Mouse (Mus musculus): Measurements from ENCODE around the gene Plppr1.
"Not testable (repeated sequence)": the region's sequence is repeated elsewhere in the genome, so short reads cannot be mapped to it uniquely, and the experiment has no call there.

The Plppr1 gene

GRCm38 (mm10) chr4:49232206-49233031 lies 173.3 kb downstream of the Plppr1 start:
- no peak for DNase-seq (ENCODE audit: low spot score in 2 of 2)

DNA sequence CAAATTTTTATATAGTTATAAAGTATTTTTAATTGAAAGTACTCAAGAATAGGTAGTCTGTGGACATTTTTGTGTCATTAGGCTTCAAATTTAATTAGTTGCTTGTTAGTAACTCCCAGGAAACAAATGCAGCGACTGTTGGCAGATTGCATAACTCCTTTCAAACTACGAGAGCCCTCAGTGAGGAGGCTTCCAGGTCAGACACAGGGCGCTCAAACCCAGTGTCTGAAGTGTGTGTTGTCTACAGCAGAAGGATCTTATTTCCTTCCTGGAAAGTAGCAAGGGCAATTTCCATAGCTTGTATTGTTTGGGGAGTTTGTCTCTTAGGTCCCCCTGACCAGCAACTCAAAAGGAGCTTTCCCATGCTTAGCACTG lies 173.9 kb downstream of the Plppr1 start:
- DNase-seq (ENCODE audit: low spot score in 2 of 2), result no peak

- no peak for DNase-seq (ENCODE audit: low spot score in 2 of 2)
Observed at GRCm38 (mm10) chr4:49238111-49238510, 179.0 kb downstream of the Plppr1 start.

GRCm38 (mm10) chr4:49239451-49239850 lies 180.4 kb downstream of the Plppr1 start:
- DNase-seq (ENCODE audit: low spot score in 2 of 2), result no peak

- no peak for DNase-seq (ENCODE audit: low spot score in 2 of 2)
Observed at GRCm38 (mm10) chr4:49244791-49245190, 185.7 kb downstream of the Plppr1 start.

GRCm38 (mm10) chr4:49245274-49245673 lies 186.2 kb downstream of the Plppr1 start:
- DNase-seq (ENCODE audit: low spot score in 2 of 2), result no peak

DNA sequence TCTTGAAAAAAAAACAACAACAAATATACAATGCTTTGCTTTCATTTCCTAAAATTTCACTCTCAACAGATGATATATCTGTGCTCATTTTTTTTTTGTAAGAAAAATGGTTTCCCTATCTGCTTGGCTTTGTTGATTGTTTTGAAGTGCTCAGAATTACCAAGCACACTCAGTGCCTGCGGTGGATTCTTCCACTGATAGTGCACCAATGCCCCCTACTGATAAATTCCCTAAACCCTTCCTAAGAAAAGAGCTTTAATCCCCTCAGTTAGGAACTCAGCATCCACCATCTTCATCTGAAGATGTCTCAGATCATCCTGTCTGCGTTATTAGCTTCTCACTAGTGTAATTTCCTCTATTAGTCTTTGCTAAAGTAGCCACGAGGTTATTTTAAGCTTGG lies 192.2 kb downstream of the Plppr1 start:
- no peak for DNase-seq (ENCODE audit: low spot score in 2 of 2)

DNA sequence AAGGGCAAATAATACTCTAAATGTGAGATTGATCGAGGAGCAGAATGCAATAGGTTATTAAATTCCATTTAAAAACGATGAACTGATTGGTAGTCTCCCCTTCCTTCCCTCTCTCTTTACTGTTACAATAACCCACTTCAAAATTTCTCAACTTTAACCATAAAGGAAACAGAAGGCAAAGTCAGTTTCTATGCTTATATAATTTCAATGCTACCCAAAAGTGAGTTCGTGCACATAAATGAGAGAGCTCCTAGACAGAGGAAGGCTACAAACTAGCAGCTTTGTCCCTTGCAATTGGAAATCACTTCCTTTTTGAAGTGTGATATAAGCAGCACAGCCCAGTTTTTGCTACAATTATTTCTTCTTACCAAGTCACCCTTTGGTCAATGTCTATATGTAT lies 193.1 kb downstream of the Plppr1 start:
- no peak for DNase-seq (ENCODE audit: low spot score in 2 of 2)

DNA sequence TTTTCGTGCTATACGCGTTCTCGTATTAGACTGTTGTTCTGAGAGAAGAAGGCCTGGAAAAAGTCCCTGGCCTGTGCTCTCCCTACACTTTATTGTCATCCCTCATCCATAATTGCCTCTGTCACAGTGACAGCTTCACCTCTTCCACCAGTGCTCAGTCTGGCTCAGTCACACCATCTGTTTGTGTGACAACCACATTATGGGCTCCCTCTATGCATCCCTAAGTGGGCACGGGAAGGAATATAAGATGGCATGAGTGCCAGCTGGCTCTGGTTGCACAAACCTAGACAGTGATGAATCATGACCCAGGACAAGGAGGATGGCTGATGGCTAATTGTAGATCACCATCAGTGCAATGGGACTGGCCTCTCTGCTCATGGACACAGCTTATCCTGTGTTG lies 219.4 kb downstream of the Plppr1 start:
- no peak for DNase-seq (ENCODE audit: low spot score in 2 of 2)

DNA sequence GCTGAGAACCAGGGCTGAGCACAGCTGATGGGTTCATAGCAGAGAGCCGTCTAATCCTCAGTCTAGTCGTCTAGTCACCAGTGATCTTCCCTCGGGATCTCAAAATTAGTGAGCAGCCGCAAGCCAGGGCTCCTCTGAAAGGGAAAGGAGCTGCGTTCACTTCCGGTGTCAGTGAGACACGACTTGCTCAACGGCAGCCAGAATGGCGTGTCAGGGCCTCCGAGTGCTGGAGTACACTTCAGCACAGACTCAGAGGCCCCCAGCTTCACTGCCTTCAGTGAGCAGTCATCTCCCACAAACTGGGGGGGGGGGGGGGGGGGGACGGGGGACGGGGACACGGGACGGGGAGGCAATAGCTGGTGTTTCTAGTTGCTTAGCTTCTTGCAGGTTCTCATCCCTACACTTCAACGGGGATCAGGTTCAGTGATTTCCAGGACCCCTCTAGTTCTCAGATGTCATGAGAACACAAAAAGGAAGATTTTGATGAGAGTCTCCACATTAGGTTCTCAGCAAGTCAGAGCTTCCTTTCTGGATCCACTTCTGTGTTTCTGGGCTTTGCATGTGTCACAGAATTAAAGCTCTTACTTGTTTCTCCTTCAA lies 225.7 kb downstream of the Plppr1 start:
- DNase-seq (ENCODE audit: low spot score in 2 of 2), result no peak

- DNase-seq (ENCODE audit: low spot score in 2 of 2), result no peak
Observed at GRCm38 (mm10) chr4:49285340-49286196, 226.5 kb downstream of the Plppr1 start.

- DNase-seq (ENCODE audit: low spot score in 2 of 2), result no peak
Observed at GRCm38 (mm10) chr4:49286197-49286492, 227.1 kb downstream of the Plppr1 start.

DNA sequence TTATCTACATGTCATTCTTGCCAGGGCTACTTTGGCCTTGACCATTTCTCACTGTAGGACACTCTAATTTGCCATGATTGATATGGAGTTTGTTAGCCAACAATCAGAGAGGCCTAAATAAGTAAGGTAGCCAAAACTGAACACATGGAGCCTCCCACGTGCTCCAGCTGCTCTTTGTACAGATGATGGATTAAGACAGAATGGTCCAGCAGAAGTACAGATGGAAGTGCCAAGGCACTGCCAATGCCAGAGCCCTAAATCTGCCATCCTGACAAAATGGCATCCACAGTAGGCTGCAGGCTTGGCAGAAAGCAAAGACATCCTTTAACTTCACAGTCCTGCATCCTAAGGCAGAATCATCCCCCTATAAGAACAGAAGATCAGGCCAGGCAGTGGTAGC lies 237.4 kb downstream of the Plppr1 start:
- no peak for DNase-seq (ENCODE audit: low spot score in 2 of 2)

DNA sequence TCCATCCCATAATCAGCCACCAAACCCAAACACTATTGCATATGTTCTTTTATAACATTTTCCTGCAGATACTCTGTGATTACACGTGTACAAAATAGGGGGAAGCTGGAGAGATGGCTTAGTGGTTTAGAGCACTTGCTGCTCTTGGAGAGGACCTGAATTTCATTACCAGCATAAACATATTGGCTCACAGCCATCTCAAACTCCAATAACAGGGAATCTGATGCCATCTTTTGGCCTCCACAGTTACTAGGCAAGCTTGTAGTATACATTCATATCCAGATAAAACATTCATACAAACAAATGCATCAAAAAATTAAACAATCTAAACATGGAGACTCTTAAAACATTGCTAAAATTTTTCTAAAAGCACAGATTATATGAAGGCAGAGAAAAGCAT lies 240.5 kb downstream of the Plppr1 start:
- no peak for DNase-seq (ENCODE audit: low spot score in 2 of 2)

DNA sequence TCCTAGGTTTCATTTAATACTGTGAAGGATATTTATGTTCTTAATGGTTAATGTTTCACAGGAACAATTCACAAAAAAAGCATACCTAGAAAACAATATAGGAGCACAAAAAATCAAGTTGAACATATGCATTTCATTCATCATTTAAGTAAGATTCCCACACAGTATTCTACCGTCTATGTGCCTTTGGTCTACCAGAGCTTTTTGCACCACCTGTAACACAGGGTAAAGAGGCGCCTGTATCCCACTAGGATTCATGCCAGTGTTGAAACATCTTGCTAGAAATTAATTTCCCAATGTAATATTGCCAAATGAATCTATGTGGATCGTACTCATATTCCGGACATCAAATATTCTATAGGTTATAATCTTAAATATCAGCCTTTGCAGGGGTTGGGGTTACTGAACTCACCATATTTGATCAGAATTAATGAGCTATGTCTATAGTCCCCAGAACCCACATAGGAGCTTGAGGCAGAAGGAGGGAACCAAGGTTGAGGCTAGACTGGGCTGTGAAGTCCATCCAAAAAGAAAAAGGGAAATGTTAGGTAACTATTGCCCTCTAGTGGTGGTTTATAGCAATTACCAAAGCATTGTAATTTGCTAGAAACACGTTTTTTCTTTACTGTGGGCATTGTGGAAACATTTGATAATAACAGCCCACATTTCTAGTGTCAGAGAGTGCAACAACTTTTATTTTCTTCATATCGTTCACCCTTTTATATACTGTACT lies 263.0 kb downstream of the Plppr1 start:
- DNase-seq (ENCODE audit: low spot score in 2 of 2), result no peak

DNA sequence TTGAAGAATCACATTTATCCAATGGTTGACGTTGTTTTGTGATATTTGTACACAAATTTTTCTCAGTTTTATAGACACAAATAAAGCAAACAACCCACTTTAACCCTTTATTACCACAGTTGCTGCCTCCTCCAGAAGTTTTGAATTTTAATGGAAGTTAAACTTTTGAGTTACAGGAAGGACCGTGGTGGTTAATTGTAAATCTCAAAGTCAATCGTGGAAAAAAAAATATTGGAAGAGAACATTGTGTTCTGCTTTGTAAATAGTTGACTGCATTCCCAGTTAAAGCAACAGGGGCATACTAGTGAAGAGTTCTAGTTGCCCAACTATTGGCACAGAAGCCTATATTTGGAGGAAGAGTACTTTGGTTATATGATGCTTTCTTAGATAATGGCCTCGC lies 278.9 kb downstream of the Plppr1 start:
- DNase-seq (ENCODE audit: low spot score in 2 of 2), result not testable (repeated sequence)

DNA sequence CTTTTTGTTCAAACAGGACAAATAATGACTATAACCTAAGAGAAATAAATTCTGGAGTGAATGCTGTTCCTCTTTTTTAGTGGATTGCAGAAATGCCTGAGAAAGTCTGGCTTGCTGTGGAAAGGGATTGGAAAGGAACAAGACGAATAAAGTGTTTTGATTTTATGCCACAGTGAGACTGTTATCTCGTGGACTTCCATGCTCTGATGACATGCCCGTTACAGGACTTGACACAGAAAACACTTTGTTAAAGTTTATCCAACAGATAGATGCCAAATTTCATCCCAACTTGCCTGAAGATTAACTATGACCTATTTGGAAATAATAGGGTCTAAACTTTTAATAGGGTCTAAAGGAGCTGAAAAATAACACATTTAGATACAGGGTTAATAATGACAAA lies 281.0 kb downstream of the Plppr1 start:
- DNase-seq (ENCODE audit: low spot score in 2 of 2), result not testable (repeated sequence)

DNA sequence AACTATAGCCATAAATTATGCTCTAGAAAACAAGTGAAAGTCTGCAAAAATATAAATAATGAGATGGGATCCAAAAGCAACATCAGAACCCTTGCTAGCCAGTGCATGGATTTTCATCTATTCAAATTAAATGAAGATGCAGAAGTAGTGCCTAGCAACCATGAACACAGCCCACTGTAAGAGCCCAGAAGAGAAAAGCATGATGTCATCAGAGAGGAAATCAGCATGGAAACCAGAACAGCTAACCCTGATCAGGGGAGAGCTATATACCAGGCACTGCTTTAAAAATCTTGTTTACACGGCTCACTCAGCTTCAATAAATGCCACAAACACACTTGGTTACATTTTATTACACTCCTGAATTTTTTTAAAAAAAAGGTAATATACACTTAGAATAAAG lies 288.9 kb downstream of the Plppr1 start:
- DNase-seq (ENCODE audit: low spot score in 2 of 2), result not testable (repeated sequence)

DNA sequence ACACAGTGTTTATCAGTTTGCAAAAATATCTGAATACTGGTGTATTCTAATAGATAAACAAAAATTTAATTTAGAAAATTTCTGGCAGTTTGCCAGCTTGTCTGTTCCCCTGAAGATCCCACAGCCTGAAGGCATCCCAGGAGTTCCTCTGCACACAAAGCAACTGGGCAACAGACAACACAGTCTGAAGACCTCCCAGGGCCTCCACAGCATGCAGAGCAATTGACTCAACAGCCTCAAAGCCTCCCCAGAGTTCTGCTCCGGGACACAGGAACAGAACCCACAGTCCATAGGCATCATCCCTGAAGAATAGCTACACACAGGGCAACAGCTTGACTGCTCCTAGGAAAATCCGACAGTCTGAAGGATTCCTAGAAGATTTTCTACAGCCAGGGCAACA lies 289.6 kb downstream of the Plppr1 start:
- no peak for DNase-seq (ENCODE audit: low spot score in 2 of 2)

GRCm38 (mm10) chr4:49350470-49350869 lies 291.4 kb downstream of the Plppr1 start:
- DNase-seq (ENCODE audit: low spot score in 2 of 2), result no peak

DNA sequence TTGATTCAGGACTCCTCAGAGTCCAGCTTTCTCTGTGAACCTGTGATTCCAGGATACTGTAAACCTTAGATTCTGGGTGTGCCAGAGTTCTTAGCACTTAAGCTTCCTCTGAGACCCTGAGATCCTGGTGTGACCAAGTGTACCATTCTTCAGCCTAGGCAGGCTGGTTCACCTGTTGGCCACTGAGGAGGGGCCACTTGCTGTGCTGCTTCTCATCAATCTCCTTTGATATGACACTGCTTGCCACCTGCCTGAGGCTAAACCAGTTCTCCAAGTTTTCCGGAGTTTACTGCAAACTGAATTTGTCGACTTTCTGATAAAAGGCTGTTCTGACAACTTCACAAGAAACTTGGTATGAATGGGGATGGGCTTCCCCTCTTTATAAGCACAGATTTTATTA lies 298.0 kb downstream of the Plppr1 start:
- no peak for DNase-seq (ENCODE audit: low spot score in 2 of 2)

GRCm38 (mm10) chr4:49368046-49368445 lies 309.0 kb downstream of the Plppr1 start:
- DNase-seq (ENCODE audit: low spot score in 2 of 2), result not testable (repeated sequence)

Data from urinary bladder, postnatal 4 days (tissue).